Mouse (Mus musculus): Measurements from ENCODE around the gene Sod3. TPM values are rescaled to one million over a fixed set of nuclear protein-coding genes. Genes with fewer than 3 reads are reported as not detected.

Gene Sod3
- polyA plus RNA-seq, 1 experiment from 2014 or later = 0.97 TPM

DNA sequence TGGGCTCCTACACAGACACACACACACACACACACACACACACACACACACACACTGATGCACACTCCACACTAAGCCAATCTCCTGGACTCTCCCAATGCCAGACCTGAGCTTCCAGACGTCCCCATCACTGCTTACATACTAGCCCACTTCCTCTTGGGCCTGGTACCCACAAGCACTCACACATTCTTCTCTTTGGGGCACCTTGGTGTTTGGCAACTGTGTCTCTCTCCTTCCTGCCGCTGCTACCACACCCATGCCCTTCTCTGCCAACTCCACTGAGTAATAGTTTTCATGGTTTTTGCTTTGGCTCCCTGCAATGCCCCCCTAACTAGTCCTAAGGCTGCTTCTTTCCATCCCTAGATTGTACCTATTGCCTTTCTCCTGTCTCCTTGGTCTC lies 3.1 kb downstream of the Sod3 start:
- no peak for ATAC-seq
- no peak overlapping the region for H3K27ac ChIP-seq (ENCODE audit: low read depth, low read length)
- H3K9ac ChIP-seq (ENCODE audit: low read length) = no peak overlapping the region
- H3K9me3 ChIP-seq (replicated peaks; ENCODE audit: control insufficient read depth, low read length) = no peaks in the 10 kb centered on the region
- WGBS = 78% methylated on average over 2 of the region's 2 CpGs
- H3K36me3 ChIP-seq (ENCODE audit: control insufficient read depth, insufficient read depth, low read length) = no peaks in the 10 kb centered on the region
- no peaks in the 10 kb centered on the region for H3K27me3 ChIP-seq (replicated peaks; ENCODE audit: control insufficient read depth, insufficient read depth, low read length)
- no peak for DNase-seq (ENCODE audit: low spot score)
- H3K4me2 ChIP-seq (ENCODE audit: low read length) = no peak overlapping the region
- H3K4me1 ChIP-seq (ENCODE audit: control insufficient read depth, insufficient read depth, low read length) = no peaks in the 10 kb centered on the region
- H3K4me3 ChIP-seq (ENCODE audit: low read depth, low read length) = no peak overlapping the region

DNA sequence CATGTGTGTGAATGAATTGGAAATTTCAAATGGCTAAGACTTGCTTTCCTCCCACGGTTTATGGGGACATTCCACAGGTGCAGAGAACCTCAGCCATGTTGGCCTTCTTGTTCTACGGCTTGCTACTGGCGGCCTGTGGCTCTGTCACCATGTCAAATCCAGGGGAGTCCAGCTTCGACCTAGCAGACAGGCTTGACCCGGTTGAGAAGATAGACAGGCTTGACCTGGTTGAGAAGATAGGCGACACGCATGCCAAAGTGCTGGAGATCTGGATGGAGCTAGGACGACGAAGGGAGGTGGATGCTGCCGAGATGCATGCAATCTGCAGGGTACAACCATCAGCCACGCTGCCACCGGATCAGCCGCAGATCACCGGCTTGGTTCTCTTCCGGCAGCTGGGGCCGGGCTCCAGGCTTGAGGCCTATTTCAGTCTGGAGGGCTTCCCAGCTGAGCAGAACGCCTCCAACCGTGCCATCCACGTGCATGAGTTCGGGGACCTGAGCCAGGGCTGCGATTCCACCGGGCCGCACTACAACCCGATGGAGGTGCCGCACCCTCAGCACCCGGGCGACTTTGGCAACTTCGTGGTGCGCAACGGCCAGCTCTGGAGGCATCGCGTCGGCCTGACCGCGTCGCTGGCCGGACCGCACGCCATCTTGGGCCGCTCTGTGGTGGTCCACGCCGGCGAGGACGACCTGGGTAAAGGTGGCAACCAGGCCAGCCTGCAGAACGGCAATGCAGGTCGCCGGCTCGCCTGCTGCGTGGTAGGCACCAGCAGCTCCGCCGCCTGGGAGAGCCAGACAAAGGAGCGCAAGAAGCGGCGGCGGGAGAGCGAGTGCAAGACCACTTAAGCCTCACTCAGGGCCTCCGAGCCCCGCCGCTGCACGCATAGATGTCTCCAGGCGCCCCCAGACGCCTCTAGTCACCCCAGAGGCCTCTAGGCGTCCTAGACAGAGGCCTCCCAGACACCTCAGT lies 4.6 kb downstream of the Sod3 start:
- no peak overlapping the region for H3K27ac ChIP-seq (ENCODE audit: low read depth, low read length)
- ATAC-seq = peak; percentile 43; the same call in 1 of the 2 replicates
- peak overlapping the region; percentile 42 for H3K4me2 ChIP-seq (ENCODE audit: low read length)
- no peaks in the 10 kb centered on the region for H3K27me3 ChIP-seq (replicated peaks; ENCODE audit: control insufficient read depth, insufficient read depth, low read length)
- H3K4me1 ChIP-seq (ENCODE audit: control insufficient read depth, insufficient read depth, low read length) = no peaks in the 10 kb centered on the region
- no peaks in the 10 kb centered on the region for H3K9me3 ChIP-seq (replicated peaks; ENCODE audit: control insufficient read depth, low read length)
- H3K9ac ChIP-seq (ENCODE audit: low read length) = peak overlapping the region; percentile 40
- 58% methylated on average over 63 of the region's 63 CpGs for WGBS
- DNase-seq (ENCODE audit: low spot score) = no peak
- 0 out of 2 replicates have a peak overlapping the region, but pooled peaks have one; percentile 1 for H3K4me3 ChIP-seq (ENCODE audit: low read depth, low read length)
- no peaks in the 10 kb centered on the region for H3K36me3 ChIP-seq (ENCODE audit: control insufficient read depth, insufficient read depth, low read length)

DNA sequence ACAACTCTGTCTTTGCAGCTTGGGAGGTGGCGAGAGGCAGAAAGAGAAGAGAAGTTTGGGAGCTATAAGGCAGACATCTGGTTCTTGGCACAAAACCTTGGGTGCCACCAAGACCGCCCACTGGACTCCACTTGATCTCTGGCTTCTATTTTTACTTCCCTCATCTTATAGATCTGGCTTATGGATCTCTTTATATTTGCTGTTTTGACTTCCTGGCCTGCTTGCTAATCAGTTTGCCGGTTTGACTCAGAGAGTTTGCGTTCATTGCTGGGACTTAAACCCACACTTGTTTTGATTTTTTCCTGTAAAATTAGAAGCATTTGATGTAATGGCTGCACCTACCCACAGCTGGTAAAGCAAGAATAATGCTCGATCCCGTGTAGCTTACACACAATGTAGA lies 7.3 kb downstream of the Sod3 start:
- DNase-seq (ENCODE audit: low spot score) = no peak
- ATAC-seq = no peak
- 90% methylated on average over 6 of the region's 6 CpGs for WGBS

DNA sequence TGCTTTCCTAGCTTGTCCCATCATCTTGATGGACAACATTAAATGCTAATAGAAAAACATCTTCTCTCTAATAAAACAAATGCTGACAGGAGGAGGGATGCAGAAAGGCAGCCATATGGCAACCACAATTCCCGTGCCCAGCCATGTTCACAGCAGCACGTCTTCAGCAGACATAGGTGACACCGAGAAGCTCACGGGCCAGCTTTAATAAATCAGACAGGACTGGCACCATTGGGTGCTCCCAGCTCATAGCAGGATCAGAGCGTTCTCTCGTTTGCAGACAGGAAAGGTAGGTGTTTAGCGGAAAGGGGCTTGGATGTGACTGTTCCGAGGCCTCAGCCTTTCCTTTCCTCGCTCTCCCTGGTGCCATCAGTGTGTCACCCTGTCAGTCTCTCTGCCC lies 12.3 kb downstream of the Sod3 start:
- Histone ChIP-seq H3K36me3 (ENCODE audit: control insufficient read depth, insufficient read depth, low read length) (no peaks in the 10 kb centered on the region), H3K9me3 (replicated peaks; ENCODE audit: control insufficient read depth, low read length) (no peaks in the 10 kb centered on the region), H3K9ac (ENCODE audit: low read length) (no peak overlapping the region), H3K27me3 (replicated peaks; ENCODE audit: control insufficient read depth, insufficient read depth, low read length) (no peaks in the 10 kb centered on the region), H3K4me3 (ENCODE audit: low read depth, low read length) (no peak overlapping the region), H3K4me1 (ENCODE audit: control insufficient read depth, insufficient read depth, low read length) (no peaks in the 10 kb centered on the region), H3K27ac (ENCODE audit: low read depth, low read length) (no peak overlapping the region), H3K4me2 (ENCODE audit: low read length) (no peak overlapping the region)
- ATAC-seq (peak; percentile 69; the same call in 1 of the 2 replicates), DNase-seq (ENCODE audit: low spot score) (peak; percentile 19)
- 76% methylated on average over 9 of the region's 9 CpGs for WGBS

More for the DNA sequence above, 7.3 kb downstream of the Sod3 start:
- H3K4me2 ChIP-seq (ENCODE audit: low read length) = no peak overlapping the region
- H3K9me3 ChIP-seq (replicated peaks; ENCODE audit: control insufficient read depth, low read length) = no peaks in the 10 kb centered on the region
- no peaks in the 10 kb centered on the region for H3K36me3 ChIP-seq (ENCODE audit: control insufficient read depth, insufficient read depth, low read length)
- H3K9ac ChIP-seq (ENCODE audit: low read length) = no peak overlapping the region
- no peak overlapping the region for H3K4me3 ChIP-seq (ENCODE audit: low read depth, low read length)
- H3K4me1 ChIP-seq (ENCODE audit: control insufficient read depth, insufficient read depth, low read length) = no peaks in the 10 kb centered on the region
- H3K27me3 ChIP-seq (replicated peaks; ENCODE audit: control insufficient read depth, insufficient read depth, low read length) = no peaks in the 10 kb centered on the region
- H3K27ac ChIP-seq (ENCODE audit: low read depth, low read length) = no peak overlapping the region

DNA sequence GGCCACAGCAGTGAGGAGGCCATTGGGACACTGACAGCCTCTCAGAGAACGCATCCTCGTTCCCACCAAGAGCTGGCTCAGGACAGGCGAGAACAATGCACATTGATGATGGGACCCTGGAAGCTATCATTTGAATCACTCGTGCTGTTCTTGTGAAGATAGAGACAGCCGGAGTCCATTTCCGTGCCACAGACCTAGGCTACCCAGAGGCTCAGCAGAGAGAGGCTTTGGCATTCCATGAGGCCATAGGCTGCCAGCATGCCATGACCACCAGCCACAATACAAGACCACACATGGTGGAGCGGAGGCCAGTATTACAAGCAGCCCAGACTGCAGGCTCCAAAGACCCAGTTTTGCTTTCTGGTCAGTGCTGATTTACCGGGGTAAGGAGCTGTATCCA lies 19.2 kb downstream of the Sod3 start:
- Histone ChIP-seq H3K4me2 (ENCODE audit: low read length) (no peak overlapping the region), H3K4me1 (ENCODE audit: control insufficient read depth, insufficient read depth, low read length) (no peaks in the 10 kb centered on the region), H3K27ac (ENCODE audit: low read depth, low read length) (no peak overlapping the region), H3K9me3 (replicated peaks; ENCODE audit: control insufficient read depth, low read length) (no peaks in the 10 kb centered on the region), H3K27me3 (replicated peaks; ENCODE audit: control insufficient read depth, insufficient read depth, low read length) (no peaks in the 10 kb centered on the region), H3K36me3 (ENCODE audit: control insufficient read depth, insufficient read depth, low read length) (no peaks in the 10 kb centered on the region), H3K9ac (ENCODE audit: low read length) (no peak overlapping the region), H3K4me3 (ENCODE audit: low read depth, low read length) (no peak overlapping the region)
- DNase-seq (ENCODE audit: low spot score) (no peak), ATAC-seq (no peak)
- WGBS = 83% methylated on average over 8 of the region's 8 CpGs

DNA sequence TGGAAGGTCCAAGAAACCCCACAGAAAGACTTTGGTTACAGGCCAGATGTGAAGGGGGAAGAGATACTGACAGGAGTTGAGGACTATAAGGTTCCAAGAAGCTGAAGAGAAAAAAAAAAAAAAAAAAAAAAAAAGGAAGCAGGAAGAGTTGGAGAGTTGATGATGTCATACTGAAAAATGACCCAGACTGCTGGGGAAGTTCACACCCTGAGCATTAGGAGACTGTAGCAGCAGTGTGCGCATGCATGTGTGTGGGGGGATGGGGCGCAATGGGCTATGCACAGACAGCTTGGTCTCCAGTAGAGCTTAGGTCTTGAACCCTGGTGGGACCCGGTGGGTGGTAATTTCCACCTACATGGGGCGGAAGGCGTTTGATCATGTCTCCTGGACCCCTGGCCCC lies 20.2 kb downstream of the Sod3 start:
- Histone ChIP-seq H3K4me1 (ENCODE audit: control insufficient read depth, insufficient read depth, low read length) (no peaks in the 10 kb centered on the region), H3K9ac (ENCODE audit: low read length) (no peak overlapping the region), H3K27me3 (replicated peaks; ENCODE audit: control insufficient read depth, insufficient read depth, low read length) (no peaks in the 10 kb centered on the region), H3K27ac (ENCODE audit: low read depth, low read length) (no peak overlapping the region), H3K4me3 (ENCODE audit: low read depth, low read length) (no peak overlapping the region), H3K36me3 (ENCODE audit: control insufficient read depth, insufficient read depth, low read length) (no peaks in the 10 kb centered on the region), H3K4me2 (ENCODE audit: low read length) (no peak overlapping the region), H3K9me3 (replicated peaks; ENCODE audit: control insufficient read depth, low read length) (no peaks in the 10 kb centered on the region)
- DNase-seq (ENCODE audit: low spot score) (no peak), ATAC-seq (no peak)
- whole genome bisulfite sequencing = 91% methylated on average over 5 of the region's 5 CpGs

DNA sequence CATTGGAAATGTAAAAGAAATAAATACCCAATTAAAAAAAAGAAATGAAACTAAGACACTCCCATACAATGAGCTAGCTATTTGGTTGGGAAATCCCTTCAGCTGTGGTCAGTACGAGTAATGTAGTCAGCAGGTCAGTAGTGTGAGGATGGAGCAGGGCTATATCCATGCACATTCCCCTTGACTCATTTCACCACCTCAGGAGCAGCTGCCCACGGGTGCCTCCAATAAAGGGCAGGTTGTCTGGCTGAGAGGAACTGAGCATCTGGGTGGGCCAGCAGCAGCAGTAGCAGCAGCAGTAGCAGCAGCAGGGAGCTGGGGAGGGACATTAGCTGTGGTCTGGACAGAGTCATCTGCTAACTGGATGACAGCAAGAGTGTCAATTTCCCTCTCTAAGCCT lies 22.4 kb downstream of the Sod3 start:
- ATAC-seq (no peak), DNase-seq (ENCODE audit: low spot score) (no peak)
- H3K4me3 ChIP-seq (ENCODE audit: low read depth, low read length) = no peak overlapping the region
- H3K9me3 ChIP-seq (replicated peaks; ENCODE audit: control insufficient read depth, low read length) = no peaks in the 10 kb centered on the region
- H3K4me2 ChIP-seq (ENCODE audit: low read length) = no peak overlapping the region
- WGBS = 73% methylated on average over 2 of the region's 2 CpGs
- no peak overlapping the region for H3K9ac ChIP-seq (ENCODE audit: low read length)
- no peaks in the 10 kb centered on the region for H3K36me3 ChIP-seq (ENCODE audit: control insufficient read depth, insufficient read depth, low read length)
- H3K27me3 ChIP-seq (replicated peaks; ENCODE audit: control insufficient read depth, insufficient read depth, low read length) = no peaks in the 10 kb centered on the region
- H3K27ac ChIP-seq (ENCODE audit: low read depth, low read length) = no peak overlapping the region
- H3K4me1 ChIP-seq (ENCODE audit: control insufficient read depth, insufficient read depth, low read length) = no peaks in the 10 kb centered on the region

DNA sequence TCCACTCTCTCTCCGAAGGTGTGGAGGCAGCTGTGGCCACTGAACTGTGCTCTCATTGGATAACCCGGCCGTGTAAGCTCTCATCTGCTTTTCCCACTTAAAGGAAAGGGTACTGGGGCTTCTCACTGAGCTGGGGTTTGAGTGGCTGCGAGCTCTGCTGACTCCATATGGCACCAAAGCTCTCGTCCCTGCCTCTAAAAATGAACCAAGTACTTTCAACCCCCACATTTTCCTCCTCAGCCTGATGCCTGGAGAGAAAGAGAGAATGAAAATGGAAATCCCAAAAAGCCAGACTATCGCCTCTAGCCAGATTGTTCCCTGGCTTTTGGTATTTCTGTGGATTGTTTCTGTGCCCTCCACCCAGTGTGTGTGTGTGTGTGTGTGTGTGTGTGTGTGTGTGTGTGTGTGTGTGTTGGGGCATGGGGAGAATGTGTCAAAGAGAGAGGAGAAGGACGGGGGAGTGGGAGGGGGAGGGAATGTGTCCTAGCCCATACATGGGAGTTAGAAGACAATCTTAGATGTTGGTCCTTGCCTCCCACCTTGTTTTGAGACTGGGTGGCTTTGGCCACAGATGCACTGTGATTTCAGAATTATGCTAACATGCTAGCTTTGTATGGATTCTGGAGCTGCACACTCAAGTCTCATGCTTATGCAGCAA lies 24.6 kb downstream of the Sod3 start:
- Histone ChIP-seq H3K9ac (ENCODE audit: low read length) (no peak overlapping the region), H3K9me3 (replicated peaks; ENCODE audit: control insufficient read depth, low read length) (no peaks in the 10 kb centered on the region), H3K27ac (ENCODE audit: low read depth, low read length) (no peak overlapping the region), H3K4me1 (ENCODE audit: control insufficient read depth, insufficient read depth, low read length) (no peaks in the 10 kb centered on the region), H3K4me3 (ENCODE audit: low read depth, low read length) (no peak overlapping the region), H3K4me2 (ENCODE audit: low read length) (no peak overlapping the region), H3K36me3 (ENCODE audit: control insufficient read depth, insufficient read depth, low read length) (no peaks in the 10 kb centered on the region), H3K27me3 (replicated peaks; ENCODE audit: control insufficient read depth, insufficient read depth, low read length) (no peaks in the 10 kb centered on the region)
- ATAC-seq (no peak), DNase-seq (ENCODE audit: low spot score) (no peak)
- WGBS = 71% methylated on average over 7 of the region's 7 CpGs

DNA sequence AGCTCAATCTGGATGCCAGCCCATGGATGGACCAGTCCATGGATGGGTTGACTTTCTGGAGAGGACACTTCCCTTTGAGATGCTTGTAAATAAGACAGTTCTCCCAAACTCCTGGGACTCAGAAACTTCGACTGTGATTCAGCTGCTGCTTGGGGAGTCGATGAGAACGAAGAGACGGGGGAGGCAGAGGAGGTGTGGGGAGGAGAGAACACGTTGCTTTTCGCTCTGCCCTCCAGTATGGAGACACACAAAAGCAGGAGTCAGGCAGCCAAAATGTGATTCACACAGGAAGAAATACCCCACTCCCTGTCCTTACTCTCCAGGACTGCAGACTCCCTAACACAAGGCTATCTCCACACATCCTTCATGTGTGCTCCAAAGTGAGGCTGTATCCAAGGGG lies 26.8 kb downstream of the Sod3 start:
- 89% methylated on average over 6 of the region's 6 CpGs for WGBS

More for the DNA sequence above, 26.8 kb downstream of the Sod3 start:
- H3K4me3 ChIP-seq (ENCODE audit: low read depth, low read length) = no peak overlapping the region
- no peaks in the 10 kb centered on the region for H3K36me3 ChIP-seq (ENCODE audit: control insufficient read depth, insufficient read depth, low read length)
- H3K9ac ChIP-seq (ENCODE audit: low read length) = no peak overlapping the region
- no peak overlapping the region for H3K4me2 ChIP-seq (ENCODE audit: low read length)
- H3K4me1 ChIP-seq (ENCODE audit: control insufficient read depth, insufficient read depth, low read length) = no peaks in the 10 kb centered on the region
- no peak overlapping the region for H3K27ac ChIP-seq (ENCODE audit: low read depth, low read length)
- DNase-seq (ENCODE audit: low spot score) = no peak
- H3K27me3 ChIP-seq (replicated peaks; ENCODE audit: control insufficient read depth, insufficient read depth, low read length) = no peaks in the 10 kb centered on the region
- no peak for ATAC-seq
- no peaks in the 10 kb centered on the region for H3K9me3 ChIP-seq (replicated peaks; ENCODE audit: control insufficient read depth, low read length)

All from forebrain, embryonic 14.5 days (tissue).